Mouse (Mus musculus) megakaryocyte, embryonic 14.5 days (primary cell): ENCODE data around the gene Slc16a3. TPM values are rescaled to one million over a fixed set of nuclear protein-coding genes. Genes with fewer than 3 reads are reported as not detected.

Source experiments
- H3K27me3 ChIP-seq: replicated peaks from 2 replicates; pipeline ENCODE3; 2012; ENCODE audit warnings: inconsistent platforms
- H3K36me3 ChIP-seq: replicated peaks from 2 replicates; pipeline ENCODE3; 2012; ENCODE audit warnings: low read length, inconsistent platforms, mixed read lengths
- H3K4me1 ChIP-seq: 2 replicates; pipeline ENCODE4 v1.6.1; 2012; ENCODE audit warnings: inconsistent platforms
- H3K4me3 ChIP-seq: replicated peaks from 2 replicates; pipeline ENCODE3; 2012; ENCODE audit warnings: moderate library complexity, mild to moderate bottlenecking, inconsistent platforms
- H3K9me3 ChIP-seq: 2 replicates; pipeline ENCODE4 v1.6.1; 2012; ENCODE audit warnings: inconsistent platforms
- FLI1 ChIP-seq: IDR thresholded peaks from 2 replicates; pipeline ENCODE4 v1.6.1; 2012; ENCODE audit warnings: low read length, inconsistent platforms, mixed read lengths
- GATA1 ChIP-seq: IDR thresholded peaks from 3 replicates; pipeline ENCODE4 v1.6.1; 2012; ENCODE audit warnings: mixed read lengths, low read length, inconsistent platforms, borderline replicate concordance
- polyA plus RNA-seq: library from polyadenylated mRNA; stranded (reverse); fragments of >175 nt; gene quantifications from 2 replicates; pipeline ENCODE4 v1.2.3, GENCODE M21; 2012; ENCODE audit warnings: low replicate concordance; ENCODE audit not compliant: insufficient read depth

The Slc16a3 gene
- polyA plus RNA-seq: 673 and 816 TPM in 2 replicates

GRCm38 (mm10) chr11:120948328-120948727, at the start of gene Slc16a3:
Slc16a3 (plus strand) TSS chr11:120948480.
- Histone ChIP-seq H3K36me3 (peaks cover 26% of the 10 kb centered on the region), H3K4me3 (peak within 1 kb of the TSS; percentile 97), H3K4me1 (peaks cover 86% of the 10 kb centered on the region), H3K9me3 (no peaks in the 10 kb centered on the region), H3K27me3 (peaks cover 8% of the 10 kb centered on the region)
- no peak for TF ChIP-seq FLI1
- no peak for TF ChIP-seq GATA1

DNA sequence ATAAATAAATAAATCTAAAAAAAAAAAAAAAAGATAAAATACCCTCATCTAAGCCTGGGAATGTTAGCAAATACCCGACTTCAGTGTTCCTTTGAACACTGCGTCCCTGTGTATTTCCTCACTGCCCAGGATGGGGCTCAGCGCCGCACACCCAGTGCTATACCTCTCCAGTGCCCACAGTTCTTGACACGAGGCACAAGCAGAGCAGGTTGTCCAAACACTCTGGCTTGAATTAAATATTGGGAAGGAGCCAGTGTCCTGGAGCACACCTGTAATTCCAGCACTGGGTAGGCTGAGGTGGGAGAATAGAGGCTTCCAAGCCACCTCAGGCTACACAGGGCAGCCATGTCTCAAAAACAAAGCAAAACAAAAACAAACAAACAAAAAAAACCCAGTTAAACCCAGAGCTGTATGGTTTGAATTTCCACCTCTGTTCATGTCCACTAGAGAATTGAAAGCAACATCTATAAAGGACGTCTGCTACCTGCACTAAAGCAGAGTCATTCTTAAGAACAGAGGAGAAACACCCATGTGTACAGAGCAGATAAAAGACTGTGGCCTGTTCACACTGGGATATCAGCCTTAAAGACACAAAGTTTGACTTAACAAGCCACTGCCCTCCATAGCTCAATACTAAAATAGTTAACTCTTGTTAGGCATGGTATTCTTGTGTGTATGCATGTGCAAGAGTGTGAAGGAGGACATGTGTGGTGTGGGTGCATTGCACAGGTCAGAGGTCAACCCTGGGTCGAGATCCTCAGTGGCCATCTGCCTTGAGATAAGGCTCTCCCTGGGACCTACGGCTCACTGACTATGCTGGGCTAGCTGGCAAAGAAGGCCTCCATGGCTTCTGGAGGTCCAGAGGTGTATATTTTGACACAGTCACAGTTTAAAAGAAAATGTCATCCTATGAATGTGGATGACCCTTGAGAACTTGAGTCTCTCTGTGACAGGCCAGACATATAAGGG, 47.7 kb upstream of the Slc16a3 start:
- H3K4me3 ChIP-seq: peak overlapping the region; percentile 78

GRCm38 (mm10) chr11:120901729-120902486, 46.4 kb upstream of the Slc16a3 start:
- peaks cover 76% of the 10 kb centered on the region for H3K4me1 ChIP-seq
- no peak for TF ChIP-seq GATA1
- peak overlapping the region; percentile 42 for H3K4me3 ChIP-seq
- peaks cover 34% of the 10 kb centered on the region for H3K36me3 ChIP-seq
- H3K27me3 ChIP-seq: no peaks in the 10 kb centered on the region
- H3K9me3 ChIP-seq: no peaks in the 10 kb centered on the region

More for the DNA sequence above, 47.7 kb upstream of the Slc16a3 start:
- no peak for TF ChIP-seq FLI1
- no peak for TF ChIP-seq GATA1
- no peaks in the 10 kb centered on the region for H3K9me3 ChIP-seq
- H3K36me3 ChIP-seq: peaks cover 46% of the 10 kb centered on the region
- no peaks in the 10 kb centered on the region for H3K27me3 ChIP-seq
- peaks cover 71% of the 10 kb centered on the region for H3K4me1 ChIP-seq

- Histone ChIP-seq H3K36me3 (peaks cover 32% of the 10 kb centered on the region), H3K4me3 (peak overlapping the region; percentile 50), H3K4me1 (peaks cover 74% of the 10 kb centered on the region), H3K9me3 (no peaks in the 10 kb centered on the region), H3K27me3 (no peaks in the 10 kb centered on the region)
- TF ChIP-seq FLI1: no peak
- no peak for TF ChIP-seq GATA1
These were observed 45.7 kb upstream of the Slc16a3 start for GRCm38 (mm10) chr11:120902487-120903142.

GRCm38 (mm10) chr11:120903159-120903850, 45.0 kb upstream of the Slc16a3 start:
- peaks cover 31% of the 10 kb centered on the region for H3K36me3 ChIP-seq
- peaks cover 67% of the 10 kb centered on the region for H3K4me1 ChIP-seq

DNA sequence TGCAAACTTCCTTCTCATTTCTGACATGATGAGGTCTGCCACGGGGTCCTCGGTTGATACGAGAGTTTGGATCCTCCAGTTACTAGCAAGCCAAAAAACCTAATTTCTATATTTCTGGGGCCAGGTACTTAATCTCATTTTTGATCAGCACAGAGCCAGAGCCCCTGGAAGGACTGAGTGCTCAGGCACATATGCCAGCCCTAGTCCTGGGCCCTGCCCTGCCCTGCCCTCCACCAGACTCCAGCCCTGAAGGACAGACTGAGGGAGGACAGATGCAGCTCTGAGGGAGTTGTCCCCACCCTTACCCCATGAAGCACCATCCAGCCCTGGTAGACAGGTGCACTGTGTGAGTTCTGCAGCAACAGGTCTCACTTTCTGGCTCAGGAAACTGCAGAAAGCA, 43.7 kb upstream of the Slc16a3 start:
- no peak overlapping the region for H3K4me3 ChIP-seq
- no peak for TF ChIP-seq GATA1
- TF ChIP-seq FLI1: no peak
- peaks cover 54% of the 10 kb centered on the region for H3K4me1 ChIP-seq
- H3K9me3 ChIP-seq: no peaks in the 10 kb centered on the region
- peaks cover 28% of the 10 kb centered on the region for H3K36me3 ChIP-seq
- H3K27me3 ChIP-seq: no peaks in the 10 kb centered on the region

More at GRCm38 (mm10) chr11:120903159-120903850, 45.0 kb upstream of the Slc16a3 start:
- Histone ChIP-seq H3K9me3 (no peaks in the 10 kb centered on the region), H3K4me3 (no peak overlapping the region), H3K27me3 (no peaks in the 10 kb centered on the region)
- no peak for TF ChIP-seq FLI1
- no peak for TF ChIP-seq GATA1

DNA sequence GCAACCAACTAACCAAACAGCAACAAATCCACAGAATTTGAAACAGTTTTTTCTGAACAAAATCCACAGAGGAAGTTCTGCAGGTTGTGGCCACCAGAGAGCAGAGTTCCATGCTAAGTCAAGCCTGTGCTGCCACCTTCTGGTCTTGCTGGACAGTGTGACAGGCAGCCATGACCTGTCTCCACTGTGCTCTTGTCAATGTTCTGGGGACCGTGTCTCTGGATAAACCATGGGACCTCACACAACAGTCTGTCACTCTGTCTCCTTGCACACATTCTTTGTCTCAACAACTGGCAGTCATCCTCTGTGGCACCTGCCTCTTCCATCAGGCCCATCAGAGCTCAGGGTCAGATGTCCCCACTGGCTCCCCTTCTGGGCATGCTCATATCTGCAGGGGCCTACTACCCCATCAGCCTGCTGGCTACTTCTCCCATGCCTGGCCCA, 42.8 kb upstream of the Slc16a3 start:
- Histone ChIP-seq H3K9me3 (no peaks in the 10 kb centered on the region), H3K27me3 (no peaks in the 10 kb centered on the region), H3K36me3 (peaks cover 28% of the 10 kb centered on the region), H3K4me3 (peak overlapping the region; percentile 31), H3K4me1 (peaks cover 49% of the 10 kb centered on the region)
- no peak for TF ChIP-seq FLI1
- TF ChIP-seq GATA1: no peak

GRCm38 (mm10) chr11:120913796-120914195, 34.5 kb upstream of the Slc16a3 start:
- H3K4me1 ChIP-seq: peaks cover 16% of the 10 kb centered on the region
- H3K9me3 ChIP-seq: no peaks in the 10 kb centered on the region
- TF ChIP-seq GATA1 (no peak), FLI1 (no peak)
- H3K27me3 ChIP-seq: no peaks in the 10 kb centered on the region
- H3K4me3 ChIP-seq: no peak overlapping the region
- peaks cover 37% of the 10 kb centered on the region for H3K36me3 ChIP-seq

GRCm38 (mm10) chr11:120916477-120916876, 31.8 kb upstream of the Slc16a3 start:
- Histone ChIP-seq H3K36me3 (peaks cover 61% of the 10 kb centered on the region), H3K9me3 (no peaks in the 10 kb centered on the region), H3K27me3 (no peaks in the 10 kb centered on the region), H3K4me3 (no peak overlapping the region), H3K4me1 (peaks cover 26% of the 10 kb centered on the region)
- TF ChIP-seq GATA1: no peak
- TF ChIP-seq FLI1: no peak
